Mouse (Mus musculus) megakaryocyte, embryonic 14.5 days (primary cell): ENCODE data around the gene H60c. TPM values are rescaled to one million over a fixed set of nuclear protein-coding genes. Genes with fewer than 3 reads are reported as not detected.

Experiments
- H3K27me3 ChIP-seq: replicated peaks from 2 replicates; pipeline ENCODE3; 2012; ENCODE audit warnings: inconsistent platforms
- H3K36me3 ChIP-seq: replicated peaks from 2 replicates; pipeline ENCODE3; 2012; ENCODE audit warnings: low read length, inconsistent platforms, mixed read lengths
- H3K4me1 ChIP-seq: 2 replicates; pipeline ENCODE4 v1.6.1; 2012; ENCODE audit warnings: inconsistent platforms
- H3K4me3 ChIP-seq: replicated peaks from 2 replicates; pipeline ENCODE3; 2012; ENCODE audit warnings: moderate library complexity, mild to moderate bottlenecking, inconsistent platforms
- H3K9me3 ChIP-seq: 2 replicates; pipeline ENCODE4 v1.6.1; 2012; ENCODE audit warnings: inconsistent platforms
- FLI1 ChIP-seq: IDR thresholded peaks from 2 replicates; pipeline ENCODE4 v1.6.1; 2012; ENCODE audit warnings: low read length, inconsistent platforms, mixed read lengths
- GATA1 ChIP-seq: IDR thresholded peaks from 3 replicates; pipeline ENCODE4 v1.6.1; 2012; ENCODE audit warnings: mixed read lengths, low read length, inconsistent platforms, borderline replicate concordance
- polyA plus RNA-seq: library from polyadenylated mRNA; stranded (reverse); fragments of >175 nt; gene quantifications from 2 replicates; pipeline ENCODE4 v1.2.3, GENCODE M21; 2012; ENCODE audit warnings: low replicate concordance; ENCODE audit not compliant: insufficient read depth

The H60c gene
- polyA plus RNA-seq, 1 experiment, result not detected

DNA sequence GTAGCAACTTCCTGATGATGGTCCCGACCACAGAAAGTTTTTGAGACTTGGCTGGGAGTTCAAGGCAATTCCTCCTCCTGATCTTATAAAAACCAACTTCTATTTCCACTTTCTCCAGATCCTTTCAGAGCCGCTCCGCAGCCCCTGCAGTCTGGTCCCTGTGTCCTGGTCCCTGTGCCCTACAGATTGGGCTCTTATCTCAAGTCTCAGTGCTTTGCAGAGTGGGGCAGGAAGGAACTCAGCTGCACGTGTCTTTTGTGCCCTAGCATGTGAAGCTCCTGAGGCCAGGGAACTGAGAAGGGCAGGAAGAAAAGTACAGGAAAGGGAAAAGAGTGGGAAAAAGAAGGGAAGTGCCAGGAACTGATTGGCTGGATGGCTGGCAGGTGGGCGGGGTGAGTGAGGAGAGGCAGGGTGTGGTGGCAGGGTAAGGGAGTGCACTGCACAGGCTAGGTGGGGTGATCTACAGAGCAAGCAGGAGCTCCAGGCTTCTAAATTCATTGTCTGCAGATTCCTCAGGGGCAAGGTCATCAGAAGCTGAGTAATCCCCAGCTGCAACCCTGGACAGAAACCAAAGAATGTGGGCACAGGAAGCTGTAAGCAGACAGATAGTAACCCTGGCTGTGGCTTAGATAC, 30.8 kb downstream of the H60c start:
- Histone ChIP-seq H3K4me3 (no peak overlapping the region), H3K9me3 (peaks cover 12% of the 10 kb centered on the region), H3K4me1 (peaks cover 5% of the 10 kb centered on the region; the same call in 1 of the 2 replicates), H3K36me3 (no peaks in the 10 kb centered on the region), H3K27me3 (no peaks in the 10 kb centered on the region)
- TF ChIP-seq GATA1 (no peak), FLI1 (no peak)

DNA sequence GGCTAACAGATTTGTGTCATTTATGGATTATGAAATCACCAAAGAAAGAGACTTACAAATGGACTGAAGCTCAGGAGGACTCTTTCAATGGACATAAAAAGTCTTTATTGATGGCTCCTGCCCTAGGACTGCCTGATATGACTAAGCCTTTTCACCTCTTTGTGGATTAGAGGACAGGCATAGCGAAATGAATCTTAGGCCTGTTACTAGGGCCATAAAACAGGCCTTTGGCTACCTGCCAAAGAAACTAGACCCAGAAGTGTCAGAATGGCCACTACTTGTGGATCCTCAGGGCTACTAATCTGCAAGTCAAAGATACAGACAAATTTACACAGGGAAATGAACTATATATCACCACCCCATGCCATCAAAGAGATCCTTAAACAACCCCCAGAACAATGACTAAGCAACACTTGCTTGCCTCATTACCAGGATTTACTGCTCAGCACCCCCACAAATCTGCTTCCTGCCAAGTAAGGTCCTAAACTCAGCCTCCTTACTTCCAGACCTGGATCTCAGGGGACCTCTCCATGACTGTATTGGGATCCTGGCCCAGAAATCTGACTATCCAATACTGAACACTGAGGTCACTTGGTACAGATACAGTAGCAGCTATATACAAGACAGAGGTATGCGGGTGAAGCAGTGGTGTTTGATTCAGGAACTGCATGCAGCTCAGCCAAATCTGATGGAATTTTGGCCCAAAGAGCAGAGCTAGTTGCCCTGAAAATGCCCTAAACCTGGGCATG, 39.0 kb downstream of the H60c start:
- TF ChIP-seq GATA1, result no peak
- TF ChIP-seq FLI1, result no peak
- H3K27me3 ChIP-seq, result no peaks in the 10 kb centered on the region
- no peaks in the 10 kb centered on the region for H3K4me1 ChIP-seq
- no peak overlapping the region for H3K4me3 ChIP-seq
- no peaks in the 10 kb centered on the region for H3K36me3 ChIP-seq
- H3K9me3 ChIP-seq, result peaks cover 6% of the 10 kb centered on the region; the same call in 1 of the 2 replicates

Other genes with a start within 250 kb of the H60c start
- not detected in 2 replicates for gene Ppp1r14c, start 98.3 kb upstream of the H60c start, polyA plus RNA-seq